Mouse (Mus musculus): ENCODE data around the gene Rexo2. TPM values are rescaled to one million over a fixed set of nuclear protein-coding genes. Genes with fewer than 3 reads are reported as not detected.

The Rexo2 gene
- polyA plus RNA-seq, 1 experiment from 2014 or later = 105 TPM

- no peaks in the 10 kb centered on the region for H3K4me1 ChIP-seq
- ATAC-seq = no peak
- H3K4me2 ChIP-seq = no peak overlapping the region
- H3K9ac ChIP-seq = no peak overlapping the region
- H3K27ac ChIP-seq = no peak overlapping the region
- no peaks in the 10 kb centered on the region for H3K9me3 ChIP-seq (replicated peaks)
- H3K27me3 ChIP-seq = no peaks in the 10 kb centered on the region
- no peak overlapping the region for H3K4me3 ChIP-seq
- WGBS = 82% methylated on average over 8 of the region's 8 CpGs
- no peaks in the 10 kb centered on the region for H3K36me3 ChIP-seq (ENCODE audit: poor library complexity, severe bottlenecking)
Measured at GRCm38 (mm10) chr9:48422382-48422781, 58.0 kb downstream of the Rexo2 start.

- Histone ChIP-seq H3K27me3 (no peaks in the 10 kb centered on the region), H3K4me3 (no peak overlapping the region), H3K27ac (no peak overlapping the region), H3K9me3 (replicated peaks) (no peaks in the 10 kb centered on the region), H3K4me1 (no peaks in the 10 kb centered on the region), H3K4me2 (no peak overlapping the region), H3K36me3 (ENCODE audit: poor library complexity, severe bottlenecking) (no peaks in the 10 kb centered on the region), H3K9ac (no peak overlapping the region)
- WGBS = 82% methylated on average over 2 of the region's 2 CpGs
- no peak for ATAC-seq
Measured at GRCm38 (mm10) chr9:48421561-48421960, 58.9 kb downstream of the Rexo2 start.

- no peak overlapping the region for H3K4me2 ChIP-seq
Measured at GRCm38 (mm10) chr9:48421029-48421428, 59.4 kb downstream of the Rexo2 start.

GRCm38 (mm10) chr9:48420437-48420836 is 60.0 kb downstream of the Rexo2 start:
- H3K27ac ChIP-seq = no peak overlapping the region
- ATAC-seq = no peak
- H3K9ac ChIP-seq = no peak overlapping the region
- H3K4me1 ChIP-seq = no peaks in the 10 kb centered on the region
- no peaks in the 10 kb centered on the region for H3K9me3 ChIP-seq (replicated peaks)
- H3K4me3 ChIP-seq = no peak overlapping the region
- no peaks in the 10 kb centered on the region for H3K27me3 ChIP-seq
- no peak overlapping the region for H3K4me2 ChIP-seq
- H3K36me3 ChIP-seq (ENCODE audit: poor library complexity, severe bottlenecking) = no peaks in the 10 kb centered on the region
- WGBS = 77% methylated on average over 7 of the region's 7 CpGs

More at GRCm38 (mm10) chr9:48421029-48421428, 59.4 kb downstream of the Rexo2 start:
- Histone ChIP-seq H3K9ac (no peak overlapping the region), H3K9me3 (replicated peaks) (no peaks in the 10 kb centered on the region), H3K4me1 (no peaks in the 10 kb centered on the region), H3K27ac (no peak overlapping the region), H3K36me3 (ENCODE audit: poor library complexity, severe bottlenecking) (no peaks in the 10 kb centered on the region), H3K27me3 (no peaks in the 10 kb centered on the region), H3K4me3 (no peak overlapping the region)
- no peak for ATAC-seq
- 94% methylated on average over 2 of the region's 2 CpGs for WGBS

- no peak overlapping the region for H3K9ac ChIP-seq
- no peak overlapping the region for H3K27ac ChIP-seq
- no peaks in the 10 kb centered on the region for H3K4me1 ChIP-seq
- no peaks in the 10 kb centered on the region for H3K9me3 ChIP-seq (replicated peaks)
- H3K36me3 ChIP-seq (ENCODE audit: poor library complexity, severe bottlenecking) = no peaks in the 10 kb centered on the region
- H3K4me2 ChIP-seq = no peak overlapping the region
- WGBS = 74% methylated on average over 8 of the region's 8 CpGs
- no peak for ATAC-seq
- H3K27me3 ChIP-seq = no peaks in the 10 kb centered on the region
- no peak overlapping the region for H3K4me3 ChIP-seq
Measured at GRCm38 (mm10) chr9:48418829-48419228, 61.6 kb downstream of the Rexo2 start.

Small RNAs within 50 kb of the gene (microRNA-seq; reads per million reads assigned to microRNA genes)
- not detected for gene Gm23653

Other genes with a start within 250 kb of the Rexo2 start
- 0.42 and 0.44 TPM in 2 replicates for gene Nxpe2, start 127.2 kb downstream of the Rexo2 start, polyA plus RNA-seq (2015; fragmentation: Nextera tagmentation; extraction: Ambion mirVana)
- 122 TPM in 2 replicates for gene Rbm7, start 14.7 kb upstream of the Rexo2 start, polyA plus RNA-seq (2015; fragmentation: Nextera tagmentation; extraction: Ambion mirVana)
- gene Gm5617, start 14.8 kb upstream of the Rexo2 start, polyA plus RNA-seq (2015; fragmentation: Nextera tagmentation; extraction: Ambion mirVana) = 35.1 and 41.5 TPM in 2 replicates
- gene Nnmt, start 124.5 kb upstream of the Rexo2 start, polyA plus RNA-seq (2015; fragmentation: Nextera tagmentation; extraction: Ambion mirVana) = 0.40 TPM in 1 of 2 replicates, not detected in the other